Mouse (Mus musculus) hindbrain, embryonic 13.5 days (tissue): Measurements from ENCODE around the gene Klhl42. TPM values are rescaled to one million over a fixed set of nuclear protein-coding genes. Genes with fewer than 3 reads are reported as not detected.

Experiments
- polyA plus RNA-seq: library from polyadenylated mRNA; unstranded; fragments of >200 nt; fragmentation: Nextera tagmentation; extraction: Ambion mirVana; gene quantifications from 2 replicates; pipeline ENCODE4 v1.2.1, GENCODE M21; 2015

The Klhl42 gene
- polyA plus RNA-seq, 1 experiment from 2014 or later, result 6.0 TPM

Other genes with a start within 250 kb of the Klhl42 start
- gene Smco2, start 241.3 kb upstream of the Klhl42 start, polyA plus RNA-seq, result not detected in 2 replicates
- gene Ppfibp1, start 202.9 kb upstream of the Klhl42 start, polyA plus RNA-seq, result 14.7 and 16.9 TPM in 2 replicates
- gene 1700034J05Rik, start 137.0 kb upstream of the Klhl42 start, polyA plus RNA-seq, result not detected in 2 replicates
- 0.48 and 0.94 TPM in 2 replicates for gene Rep15, start 58.8 kb upstream of the Klhl42 start, polyA plus RNA-seq
- 70.4 and 71.7 TPM in 2 replicates for gene Mrps35, start 48.6 kb upstream of the Klhl42 start, polyA plus RNA-seq
- gene Mansc4, start 4.3 kb upstream of the Klhl42 start, polyA plus RNA-seq, result 0.97 and 0.99 TPM in 2 replicates
- gene Pthlh, start 172.8 kb downstream of the Klhl42 start, polyA plus RNA-seq, result 3.9 and 6.4 TPM in 2 replicates